23 mouse cellular contexts compared by ENCODE assay signal in the genomic region with DNA sequence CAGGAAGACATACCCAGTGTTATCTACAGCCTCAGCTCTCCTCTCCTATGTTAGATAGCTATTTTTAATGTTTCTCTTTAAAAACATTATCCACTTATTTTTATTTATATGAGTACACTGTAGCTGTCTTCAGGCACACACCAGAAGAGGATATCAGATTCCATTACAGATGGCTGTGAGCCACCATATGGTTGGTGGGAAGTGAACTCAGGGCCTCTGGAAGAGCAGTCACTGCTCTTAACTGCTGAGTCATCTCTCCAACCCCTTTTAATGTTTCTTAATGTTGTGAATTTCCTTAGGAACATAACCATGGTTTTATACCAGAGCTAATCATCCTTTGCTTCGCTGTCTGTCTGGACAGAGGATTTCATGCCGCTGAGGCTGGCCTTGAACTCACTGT. TPM values are rescaled to one million over a fixed set of nuclear protein-coding genes. Genes with fewer than 3 reads are reported as not detected.
DNase-seq lines count a peak whose midpoint lies in the region; ATAC-seq lines count a peak whose summit lies in the region.
"Had no signal": no experiment of that assay in that cellular context is flagged by ENCODE, and none has a peak within 500 bp of the region (broad histone marks: within the 10 kb centered on the region; RNA-seq: fewer than 3 reads in every experiment).

No protein-coding gene starts in this region.

- H3K27me3 ChIP-seq in hindbrain, embryonic 13.5 days, result no peaks in the 10 kb centered on the region
- no peaks in the 10 kb centered on the region for H3K27me3 ChIP-seq in hindbrain, embryonic 10.5 days (ENCODE audit: insufficient read depth, poor library complexity, severe bottlenecking)
- H3K27me3 ChIP-seq in midbrain, embryonic 13.5 days, result no peaks in the 10 kb centered on the region
- no peaks in the 10 kb centered on the region for H3K27me3 ChIP-seq in midbrain, embryonic 11.5 days (ENCODE audit: control insufficient read depth, insufficient read depth, low read length)
- H3K27me3 ChIP-seq: embryonic facial prominence, embryonic 12.5 days; heart, embryonic 13.5 days had no signal

- intact Hi-C loops in left cerebral cortex, postnatal 25 days (cut with DNase I), result no loop called here

- no peak for DNase-seq in hindbrain, embryonic 10.5 days (ENCODE audit: low spot score)
- no peak for DNase-seq in midbrain, embryonic 11.5 days (ENCODE audit: low spot score, missing footprints)
- DNase-seq in NIH3T3 (ENCODE audit: low read depth), result peak; percentile 43
- no peak for DNase-seq in lung, adult 18-20 months
- no peak for DNase-seq in left cerebral cortex, postnatal 25 days (ENCODE audit: low spot score in 2 of 2)
- DNase-seq: adrenal gland, adult 2 months; adrenal gland, postnatal 36 days; B cell, adult 2 months; cerebellum, adult 11 months; cerebellum, adult 8-10 months; forebrain, postnatal 0 days; gastrocnemius, adult 2 months; gastrocnemius, postnatal 25 days; heart, postnatal 4 days; kidney, adult 11 months had no signal

- H3K4me1 ChIP-seq in hindbrain, embryonic 13.5 days (replicated peaks), result peaks cover 32% of the 10 kb centered on the region
- H3K4me1 ChIP-seq in hindbrain, embryonic 10.5 days (replicated peaks), result peaks cover 4% of the 10 kb centered on the region; the same call in 1 of the 2 replicates
- H3K4me1 ChIP-seq in midbrain, embryonic 13.5 days (replicated peaks), result peaks cover 29% of the 10 kb centered on the region
- H3K4me1 ChIP-seq in midbrain, embryonic 11.5 days (ENCODE audit: control insufficient read depth, insufficient read depth, low read length), result peaks cover 4% of the 10 kb centered on the region
- H3K4me1 ChIP-seq: embryonic facial prominence, embryonic 12.5 days had no signal

- no peaks in the 10 kb centered on the region for H3K9me3 ChIP-seq in hindbrain, embryonic 13.5 days
- no peaks in the 10 kb centered on the region for H3K9me3 ChIP-seq in hindbrain, embryonic 10.5 days
- H3K9me3 ChIP-seq in midbrain, embryonic 13.5 days, result no peaks in the 10 kb centered on the region
- no peaks in the 10 kb centered on the region for H3K9me3 ChIP-seq in midbrain, embryonic 11.5 days (ENCODE audit: control insufficient read depth, low read length)
- H3K9me3 ChIP-seq: embryonic facial prominence, embryonic 12.5 days; G1E; heart, embryonic 13.5 days had no signal

- no peak overlapping the region for H3K4me3 ChIP-seq in hindbrain, embryonic 13.5 days
- H3K4me3 ChIP-seq in hindbrain, embryonic 10.5 days, result no peak overlapping the region
- H3K4me3 ChIP-seq in midbrain, embryonic 13.5 days (replicated peaks), result no peak overlapping the region
- no peak overlapping the region for H3K4me3 ChIP-seq in midbrain, embryonic 11.5 days (ENCODE audit: low read depth, low read length)
- H3K4me3 ChIP-seq: embryonic facial prominence, embryonic 12.5 days; gastrocnemius, adult 2 months; heart, embryonic 13.5 days had no signal

- no peaks in the 10 kb centered on the region for H3K36me3 ChIP-seq in hindbrain, embryonic 13.5 days
- H3K36me3 ChIP-seq in hindbrain, embryonic 10.5 days, result no peaks in the 10 kb centered on the region
- H3K36me3 ChIP-seq in midbrain, embryonic 13.5 days, result no peaks in the 10 kb centered on the region
- H3K36me3 ChIP-seq in midbrain, embryonic 11.5 days (ENCODE audit: control insufficient read depth, insufficient read depth, low read length), result no peaks in the 10 kb centered on the region
- H3K36me3 ChIP-seq: embryonic facial prominence, embryonic 12.5 days had no signal

- H3K9ac ChIP-seq in hindbrain, embryonic 13.5 days, result no peak overlapping the region
- H3K9ac ChIP-seq in midbrain, embryonic 13.5 days (replicated peaks), result no peak overlapping the region
- no peak overlapping the region for H3K9ac ChIP-seq in midbrain, embryonic 11.5 days (ENCODE audit: low read length)
- H3K9ac ChIP-seq: embryonic facial prominence, embryonic 12.5 days; forebrain, postnatal 0 days; heart, embryonic 13.5 days had no signal

- H3K4me2 ChIP-seq in hindbrain, embryonic 13.5 days, result no peak overlapping the region
- H3K4me2 ChIP-seq in midbrain, embryonic 13.5 days (replicated peaks), result no peak overlapping the region
- no peak overlapping the region for H3K4me2 ChIP-seq in midbrain, embryonic 11.5 days
- H3K4me2 ChIP-seq: embryonic facial prominence, embryonic 12.5 days; heart, embryonic 13.5 days had no signal

- WGBS in hindbrain, embryonic 13.5 days, result 92% methylated on average over 2 of the region's 2 CpGs
- WGBS in hindbrain, embryonic 10.5 days, result 94% methylated on average over 2 of the region's 2 CpGs
- 93% methylated on average over 2 of the region's 2 CpGs for WGBS in midbrain, embryonic 13.5 days
- WGBS in midbrain, embryonic 11.5 days, result 95% methylated on average over 2 of the region's 2 CpGs

- 0 out of 2 replicates have a peak overlapping the region, but pooled peaks have one; percentile 0 for H3K27ac ChIP-seq in hindbrain, embryonic 13.5 days
- H3K27ac ChIP-seq in hindbrain, embryonic 10.5 days, result no peak overlapping the region
- H3K27ac ChIP-seq in midbrain, embryonic 13.5 days, result peak overlapping the region; percentile 68; the same call in 1 of the 2 replicates
- H3K27ac ChIP-seq in midbrain, embryonic 11.5 days (ENCODE audit: low read depth, low read length), result no peak overlapping the region
- H3K27ac ChIP-seq: embryonic facial prominence, embryonic 12.5 days; gastrocnemius, adult 2 months; heart, embryonic 13.5 days had no signal

- no peak for ATAC-seq in hindbrain, embryonic 13.5 days (ENCODE audit: low FRiP score)
- no peak for ATAC-seq in midbrain, embryonic 13.5 days
- ATAC-seq in midbrain, embryonic 11.5 days (ENCODE audit: low FRiP score), result no peak
- ATAC-seq: CD4-positive, CD25-positive, alpha-beta regulatory T cell, adult 4 months; forebrain, postnatal 0 days; inflammation-experienced regulatory T-cells, adult 6 months had no signal

RNA-seq across cellular contexts. Expression of a gene that starts 35.1 kb away (rescaled TPM):
- 22.5 and 25.5 TPM in 2 replicates for polyA plus RNA-seq in hindbrain, embryonic 13.5 days (2015; fragmentation: Nextera tagmentation; extraction: Ambion mirVana)
- 17.4 and 20.1 TPM in 2 replicates for polyA plus RNA-seq in hindbrain, embryonic 10.5 days (2016; fragmentation: Nextera tagmentation; extraction: Ambion mirVana)
- polyA plus RNA-seq in midbrain, embryonic 13.5 days (2015; fragmentation: Nextera tagmentation; extraction: Ambion mirVana), result 22.2 and 23.5 TPM in 2 replicates
- polyA plus RNA-seq in midbrain, embryonic 11.5 days (2014; fragmentation: Nextera tagmentation; extraction: Ambion mirVana), result 17.9 and 20.5 TPM in 2 replicates
- 10 to 100 TPM in 1 of 2 experiments, 1 to 10 TPM in 1; 8.5 to 11.8 TPM for total RNA-seq in left cerebral cortex, postnatal 25 days (2021)

RNA-seq across cellular contexts. Expression of a gene that starts 59.2 kb away (rescaled TPM):
- 72.7 and 87.2 TPM in 2 replicates for polyA plus RNA-seq in hindbrain, embryonic 13.5 days (2015; fragmentation: Nextera tagmentation; extraction: Ambion mirVana)
- 9.0 and 16.3 TPM in 2 replicates for polyA plus RNA-seq in hindbrain, embryonic 10.5 days (2016; fragmentation: Nextera tagmentation; extraction: Ambion mirVana)
- polyA plus RNA-seq in midbrain, embryonic 13.5 days (2015; fragmentation: Nextera tagmentation; extraction: Ambion mirVana), result 66.3 and 77.7 TPM in 2 replicates
- polyA plus RNA-seq in midbrain, embryonic 11.5 days (2014; fragmentation: Nextera tagmentation; extraction: Ambion mirVana), result 23.0 and 25.5 TPM in 2 replicates
- 100 to 1,000 TPM; 261 TPM for total RNA-seq in left cerebral cortex, postnatal 25 days (2021)
- total RNA-seq: granulocyte monocyte progenitor cell, adult 5-6 weeks had no signal

Comparison
In these comparisons a context has a peak if more than half of its experiments do, and no peak if none do; other contexts are left out.
1. H3K27ac ChIP-seq: peak in hindbrain, embryonic 13.5 days (single experiment) and midbrain, embryonic 13.5 days (single experiment); none in hindbrain, embryonic 10.5 days (single experiment) and midbrain, embryonic 11.5 days (single experiment).